Mouse (Mus musculus) left cerebral cortex, adult 8-10 months (tissue): Measurements from ENCODE around the gene Fars2. TPM values are rescaled to one million over a fixed set of nuclear protein-coding genes. Genes with fewer than 3 reads are reported as not detected.

Experiments
- DNase-seq, 2 experiments: peaks; one replicate each; pipeline ENCODE4 v3.0.0; 2022; ENCODE audit warnings: low spot score in 2 of 2
- total RNA-seq, 4 experiments: library from RNA; stranded (reverse); gene quantifications; 2 replicates each; pipeline ENCODE4 v1.2.4; 2022

Gene Fars2
- total RNA-seq, 4 experiments from 2014 or later = 32.7 to 39.9 (median 36.9) TPM

GRCm38 (mm10) chr13:36562447-36563441 lies 445.5 kb downstream of the Fars2 start:
- no peak for DNase-seq

GRCm38 (mm10) chr13:36564764-36565315 lies 447.6 kb downstream of the Fars2 start:
- no peak for DNase-seq

GRCm38 (mm10) chr13:36576781-36577180 lies 459.6 kb downstream of the Fars2 start:
- peak in 1 of 2 experiments; percentile 80 for DNase-seq

- no peak for DNase-seq
These were observed 460.8 kb downstream of the Fars2 start for GRCm38 (mm10) chr13:36577916-36578568.

DNA sequence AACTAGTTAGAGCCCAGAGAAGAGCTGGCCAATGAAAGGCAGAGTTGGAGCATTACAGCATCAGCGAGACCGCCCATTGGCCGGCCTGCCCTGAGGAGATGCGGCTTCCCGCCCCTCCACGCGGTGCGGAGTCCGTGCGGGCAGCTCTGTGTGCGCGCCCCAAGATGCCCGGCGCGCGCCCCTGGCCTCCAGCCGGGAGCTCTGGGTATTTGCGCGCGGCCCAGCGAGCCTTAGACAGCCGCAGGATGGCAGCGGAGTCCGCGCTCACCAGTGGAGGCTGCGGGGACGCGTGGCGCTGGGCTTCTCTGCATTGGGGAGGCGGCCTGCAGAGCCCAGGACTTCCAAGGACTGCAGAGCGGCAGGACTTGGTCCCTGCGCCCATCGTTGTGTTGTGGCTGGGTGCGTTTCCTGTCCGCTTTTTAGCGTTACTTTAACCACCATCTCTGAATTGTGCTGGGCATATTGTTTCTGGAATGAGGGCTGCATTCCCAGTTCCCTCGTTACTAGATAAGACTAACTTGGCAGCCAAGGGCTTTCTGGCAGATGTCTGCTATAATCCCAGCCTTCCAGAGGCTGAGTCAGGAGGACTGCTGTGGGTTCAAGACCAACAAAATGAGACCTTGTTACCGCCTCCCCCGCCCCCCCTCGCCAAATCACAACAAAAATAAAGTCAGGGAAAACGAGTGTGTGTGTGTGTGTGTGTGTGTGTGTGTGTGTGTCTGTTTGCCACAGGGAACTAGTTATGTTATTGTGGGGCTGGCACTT lies 461.5 kb downstream of the Fars2 start:
- peak; percentile 69 to 90 for DNase-seq

DNA sequence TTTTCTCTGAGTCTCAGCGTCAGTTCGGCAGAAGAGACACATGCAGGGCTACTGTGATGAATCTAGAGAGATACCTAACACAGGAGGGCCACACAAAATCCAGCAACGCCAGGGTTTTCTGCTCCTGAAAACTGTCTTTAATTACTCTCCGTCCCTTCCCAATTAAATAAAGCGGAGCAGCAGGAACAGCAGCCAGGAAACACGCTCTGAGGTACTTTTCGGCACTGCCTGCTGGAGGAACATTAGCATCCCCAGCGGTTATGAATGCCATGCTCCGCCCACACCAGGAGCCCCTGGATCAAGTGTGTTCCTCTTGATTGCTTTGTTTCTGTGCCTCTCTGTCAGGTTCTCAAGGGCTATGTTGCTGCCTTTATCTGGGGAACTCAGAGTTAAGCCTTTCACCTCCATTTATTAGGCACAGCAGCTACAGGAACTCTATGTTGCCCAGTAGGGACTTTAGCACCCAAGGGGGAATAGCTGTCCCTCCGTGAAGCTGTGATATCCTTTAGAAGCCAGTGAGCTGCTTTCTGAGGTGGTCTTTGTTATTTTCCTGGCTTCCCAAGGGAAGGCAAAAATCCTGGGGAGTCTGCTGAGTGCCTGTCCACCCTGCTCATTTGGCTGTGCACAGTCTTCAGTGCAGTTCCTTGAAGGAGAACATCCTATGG lies 465.3 kb downstream of the Fars2 start:
- DNase-seq = no peak

DNA sequence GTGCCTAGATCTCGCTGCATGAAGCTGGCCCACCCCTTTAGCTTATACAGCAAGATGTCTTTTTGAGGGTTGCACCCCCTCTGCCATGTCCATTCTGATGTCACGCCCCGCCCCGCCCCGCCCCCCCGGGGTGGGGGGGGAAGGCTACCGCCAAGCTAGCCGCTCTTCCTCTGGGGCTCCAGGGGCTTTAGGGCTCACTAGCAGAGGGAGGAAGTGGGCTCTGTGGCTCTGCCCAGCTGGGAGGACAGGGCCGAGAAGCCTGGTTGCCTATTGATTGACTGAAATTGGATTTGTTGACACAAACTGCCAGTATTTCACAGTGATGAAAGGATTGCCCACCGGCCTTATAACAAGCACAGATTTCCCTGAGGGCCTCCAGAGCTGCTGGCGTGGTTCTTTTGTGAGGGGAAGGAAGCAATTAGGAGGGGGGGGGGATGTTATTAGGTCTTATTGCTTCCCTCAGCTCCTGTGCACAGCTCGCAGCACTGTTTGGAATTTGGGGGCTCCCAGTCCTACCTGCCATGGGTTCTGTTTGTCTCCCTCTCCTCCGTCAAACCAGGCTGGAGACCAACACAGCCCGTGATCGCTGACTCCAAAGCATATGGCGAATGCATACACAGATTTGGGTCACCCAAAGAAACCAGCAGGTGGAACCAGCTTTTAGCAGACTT lies 466.4 kb downstream of the Fars2 start:
- no peak for DNase-seq

- DNase-seq = peak in 1 of 2 experiments; percentile 43
These were observed 467.0 kb downstream of the Fars2 start for GRCm38 (mm10) chr13:36584197-36584596.

- DNase-seq = no peak
These were observed 471.9 kb downstream of the Fars2 start for GRCm38 (mm10) chr13:36589092-36589491.

DNA sequence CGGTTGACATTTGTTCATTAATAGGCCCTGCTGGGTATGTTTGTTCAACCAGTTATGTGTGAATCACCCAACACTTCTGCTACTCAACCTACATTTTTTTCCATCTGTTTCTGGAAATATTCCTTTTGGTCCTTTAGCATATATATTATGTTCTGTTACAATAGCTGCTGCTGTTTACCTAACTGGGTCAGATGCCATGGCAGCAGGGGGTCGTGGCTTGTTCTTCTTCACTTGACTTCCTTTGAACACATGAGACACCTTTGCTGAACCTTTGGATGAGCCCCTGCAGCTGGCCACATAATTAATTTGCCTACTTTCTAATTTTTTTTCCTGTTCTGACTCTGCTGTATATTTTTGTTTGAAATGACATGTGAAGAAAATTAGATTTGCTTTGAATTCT lies 475.1 kb downstream of the Fars2 start:
- no peak for DNase-seq

DNA sequence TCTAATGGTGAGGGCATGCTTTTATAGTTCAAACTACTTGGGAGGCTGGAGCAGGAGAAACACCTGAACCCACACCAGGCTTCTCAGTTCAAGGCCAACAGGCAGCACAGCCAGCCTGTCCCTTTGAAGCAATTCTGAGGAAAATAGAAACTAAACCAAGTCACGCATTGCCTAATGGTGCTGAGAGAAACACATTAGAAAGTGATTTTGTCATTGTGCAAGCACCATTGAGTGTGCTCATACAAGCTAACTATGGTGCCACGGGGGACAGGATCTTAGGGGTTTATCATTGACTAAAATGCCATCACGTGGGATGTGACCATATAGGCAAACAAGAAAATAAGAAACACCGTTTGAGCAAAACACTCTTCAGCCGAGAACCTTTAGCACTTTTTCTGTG lies 489.5 kb downstream of the Fars2 start:
- no peak for DNase-seq

- no peak for DNase-seq
These were observed 490.7 kb downstream of the Fars2 start for GRCm38 (mm10) chr13:36607871-36608270.

- DNase-seq = no peak
These were observed 493.2 kb downstream of the Fars2 start for GRCm38 (mm10) chr13:36610426-36610825.

DNA sequence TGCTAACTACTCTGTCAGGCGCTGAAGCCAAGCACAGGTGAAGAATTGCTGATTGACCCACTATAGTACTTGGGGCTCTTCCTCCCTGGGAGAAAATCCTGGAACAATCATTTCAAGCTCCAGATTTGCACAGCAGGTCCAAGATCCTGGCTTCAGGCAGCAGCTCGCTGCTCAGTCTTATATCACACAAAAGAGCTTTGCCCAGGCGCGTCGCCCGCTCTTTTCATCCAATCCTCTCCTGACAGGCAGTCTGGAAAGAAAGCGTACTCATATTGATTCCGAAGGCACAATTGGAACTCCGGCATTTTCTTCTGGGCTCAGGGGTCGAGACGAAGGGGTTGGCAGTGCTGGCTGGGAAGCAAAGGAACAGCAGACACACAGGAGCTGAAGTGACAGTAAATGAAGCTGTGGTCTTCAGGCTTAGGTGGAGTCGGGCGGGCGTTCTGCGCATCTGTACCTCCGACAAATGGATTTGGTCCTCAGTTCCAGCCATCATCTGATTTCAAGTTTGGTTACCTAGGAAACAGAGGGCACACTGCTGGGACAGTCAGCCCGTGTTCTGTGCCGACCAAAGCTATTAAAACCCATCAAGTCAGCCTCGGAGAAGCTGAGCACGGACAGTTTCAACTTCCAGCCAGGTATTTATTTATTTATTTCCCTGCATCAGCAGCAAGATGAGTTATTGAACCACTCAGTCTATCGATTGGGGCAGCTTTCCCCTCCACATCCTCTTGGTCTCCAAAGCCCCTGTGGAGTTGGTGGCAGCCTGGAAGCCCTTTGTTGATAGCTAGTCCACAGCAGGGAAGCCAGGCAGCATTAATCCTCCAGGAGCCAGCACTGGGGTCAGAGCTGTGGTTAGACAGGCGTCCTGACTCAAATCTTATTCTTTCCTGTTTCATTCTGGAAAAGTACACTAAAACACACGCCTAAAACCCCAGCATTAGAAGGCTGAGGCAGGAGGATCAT lies 495.9 kb downstream of the Fars2 start:
- peak; percentile 27 to 30 for DNase-seq

DNA sequence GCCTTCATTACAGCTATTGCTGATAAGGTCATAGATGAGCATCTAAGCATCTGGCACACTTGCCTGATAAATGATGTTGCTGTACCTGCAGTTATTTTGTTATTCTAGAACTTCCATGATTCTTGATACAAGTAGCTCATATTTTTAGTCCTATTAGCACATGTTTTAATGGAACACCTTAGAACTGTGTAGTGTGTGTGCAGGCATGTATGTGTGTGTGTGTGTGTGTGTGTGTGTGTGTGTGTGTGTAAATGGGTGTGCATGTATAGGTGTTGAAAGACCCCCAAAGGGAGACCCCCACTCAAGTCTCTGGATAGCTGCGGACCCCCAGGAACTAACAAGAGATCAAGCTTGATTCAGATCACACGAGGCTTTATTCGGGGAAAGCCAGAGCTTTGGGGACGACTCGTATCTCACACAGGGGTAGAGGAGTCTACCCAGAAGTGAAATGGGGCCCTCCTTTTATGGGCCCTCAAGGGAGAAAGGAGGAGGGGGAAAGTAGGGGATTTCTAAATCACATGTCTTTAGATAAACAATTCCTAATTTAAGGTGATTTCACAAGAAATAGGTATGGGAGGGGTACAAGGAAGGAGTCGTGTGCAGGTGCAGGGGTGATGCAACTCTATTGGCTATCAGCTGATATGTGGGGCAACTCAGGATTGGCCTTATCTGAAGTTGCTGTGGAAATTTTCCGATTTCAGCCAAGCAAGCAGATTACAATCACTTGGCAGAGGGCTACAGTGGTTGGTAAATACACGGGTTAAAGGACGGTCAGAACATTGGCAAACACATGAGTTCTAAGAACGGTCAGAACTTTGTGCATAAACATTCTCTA lies 503.5 kb downstream of the Fars2 start:
- DNase-seq = no peak

GRCm38 (mm10) chr13:36621333-36621659 lies 504.1 kb downstream of the Fars2 start:
- no peak for DNase-seq

- no peak for DNase-seq
These were observed 506.3 kb downstream of the Fars2 start for GRCm38 (mm10) chr13:36623556-36623955.

DNA sequence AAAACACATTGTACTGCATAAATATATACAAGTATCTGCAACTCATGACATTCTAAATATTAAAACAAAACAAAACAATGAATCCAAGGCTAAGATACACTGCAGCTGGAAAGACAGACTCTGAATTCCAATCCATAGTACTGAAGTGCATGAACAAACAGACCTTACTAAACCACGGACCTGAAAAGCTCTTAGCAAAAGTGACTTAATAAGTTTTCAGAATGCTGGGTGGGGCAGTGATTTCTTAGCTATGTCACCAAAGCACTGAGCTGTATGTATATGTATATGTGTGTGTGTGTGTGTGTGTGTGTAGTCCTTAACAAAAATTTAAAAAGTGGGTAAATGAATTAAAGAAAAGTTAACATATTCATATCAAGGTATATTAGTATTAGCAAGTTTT lies 511.9 kb downstream of the Fars2 start:
- DNase-seq = no peak
